In the genomic region with DNA sequence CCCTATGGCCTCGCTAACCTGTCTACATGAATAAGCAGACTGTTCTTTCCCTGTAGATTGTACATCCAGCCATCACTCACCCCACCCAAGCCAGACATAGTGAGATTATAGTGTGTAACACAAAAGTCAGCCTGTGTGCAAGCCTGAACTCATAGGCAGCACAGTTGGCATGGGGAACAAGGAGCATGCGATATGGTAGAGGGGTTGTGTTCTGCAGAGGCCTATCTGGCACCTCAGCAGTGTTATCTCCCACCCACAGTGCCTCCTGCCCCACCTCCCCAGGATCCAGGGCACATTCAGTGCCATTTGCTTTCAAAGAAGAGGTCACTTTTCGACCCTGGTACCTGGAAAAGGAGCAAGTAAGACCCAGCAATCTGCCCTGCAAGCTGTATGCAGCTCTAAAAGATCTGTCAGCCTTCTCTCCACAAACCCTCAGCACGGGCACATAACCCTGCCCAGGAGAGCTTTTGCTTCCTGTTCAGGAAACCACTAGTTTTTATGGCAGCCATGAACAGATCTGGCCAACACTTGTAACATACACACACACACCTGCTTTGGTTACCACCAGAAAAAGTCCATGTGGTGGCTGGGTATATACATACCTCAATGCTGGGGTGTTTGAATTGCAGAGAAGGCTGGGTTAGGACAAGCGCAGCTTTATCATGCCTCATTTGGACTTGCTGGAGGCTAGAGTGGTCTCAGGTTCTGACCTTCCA, we compare ENCODE assay signal across 10 mouse cellular contexts. TPM values are rescaled to one million over a fixed set of nuclear protein-coding genes. Genes with fewer than 3 reads are reported as not detected.
DNase-seq lines count a peak whose midpoint lies in the region; ATAC-seq and TF ChIP-seq lines count a peak whose summit lies in the region.
"Had no signal": no experiment of that assay in that cellular context is flagged by ENCODE, and none has a peak within 500 bp of the region (broad histone marks: within the 10 kb centered on the region; RNA-seq: fewer than 3 reads in every experiment).

No protein-coding gene starts in this region.

- no peaks in the 10 kb centered on the region for H3K9me3 ChIP-seq in heart, embryonic 16.5 days (replicated peaks; ENCODE audit: control insufficient read depth, low read length)
- H3K9me3 ChIP-seq in G1E (replicated peaks), result no peaks in the 10 kb centered on the region; the same call in 1 of the 2 replicates
- peaks cover 2% of the 10 kb centered on the region for H3K9me3 ChIP-seq in erythroblast, embryonic 14.5 days (ENCODE audit: control insufficient read depth, low read length)
- H3K9me3 ChIP-seq in midbrain, embryonic 16.5 days (replicated peaks; ENCODE audit: control insufficient read depth, low read length, poor library complexity, severe bottlenecking), result no peaks in the 10 kb centered on the region

- no peak for TF ChIP-seq CTCF in G1E (IDR thresholded peaks at IDR 0.05; ENCODE audit: low read depth, low read length)

- H3K27me3 ChIP-seq in heart, embryonic 16.5 days (ENCODE audit: control insufficient read depth, insufficient read depth, low read length), result no peaks in the 10 kb centered on the region
- H3K27me3 ChIP-seq in G1E (ENCODE audit: insufficient read depth, low read length), result no peaks in the 10 kb centered on the region
- no peaks in the 10 kb centered on the region for H3K27me3 ChIP-seq in erythroblast, embryonic 14.5 days (ENCODE audit: control insufficient read depth)
- H3K27me3 ChIP-seq in midbrain, embryonic 16.5 days (ENCODE audit: control insufficient read depth, insufficient read depth, low read depth, low read length), result no peaks in the 10 kb centered on the region

- H3K4me2 ChIP-seq in heart, embryonic 16.5 days (ENCODE audit: low read depth, low read length), result no peak overlapping the region
- no peak overlapping the region for H3K4me2 ChIP-seq in midbrain, embryonic 16.5 days (ENCODE audit: low read length)

- H3K4me3 ChIP-seq in heart, embryonic 16.5 days (ENCODE audit: low read length), result no peak overlapping the region
- H3K4me3 ChIP-seq in G1E (ENCODE audit: low read depth, low read length), result peak overlapping the region; percentile 38; the same call in 1 of the 2 replicates
- H3K4me3 ChIP-seq in erythroblast, embryonic 14.5 days (replicated peaks), result peak overlapping the region; percentile 51
- no peak overlapping the region for H3K4me3 ChIP-seq in midbrain, embryonic 16.5 days (ENCODE audit: low read depth, low read length)
- H3K4me3 ChIP-seq: myocyte had no signal

- H3K4me1 ChIP-seq in heart, embryonic 16.5 days (ENCODE audit: control insufficient read depth, insufficient read depth, low read length), result peaks cover 10% of the 10 kb centered on the region
- peaks cover 77% of the 10 kb centered on the region for H3K4me1 ChIP-seq in G1E (ENCODE audit: insufficient read depth, low read depth, low read length)
- H3K4me1 ChIP-seq in erythroblast, embryonic 14.5 days (ENCODE audit: control insufficient read depth), result peaks cover 94% of the 10 kb centered on the region
- peaks cover 4% of the 10 kb centered on the region for H3K4me1 ChIP-seq in midbrain, embryonic 16.5 days (ENCODE audit: control insufficient read depth, insufficient read depth, low read length)

- peak overlapping the region; percentile 43 for H3K27ac ChIP-seq in heart, embryonic 16.5 days (ENCODE audit: low read length)
- no peak overlapping the region for H3K27ac ChIP-seq in midbrain, embryonic 16.5 days (ENCODE audit: low read length)
- H3K27ac ChIP-seq: hindbrain, postnatal 0 days had no signal

- intact Hi-C loops in heart, postnatal 36 days (cut with DNase I), result no loop called here

- no peak for DNase-seq in heart, postnatal 36 days
- DNase-seq in G1E (ENCODE audit: low spot score), result peak; percentile 58
- no peak for DNase-seq in layer of hippocampus, postnatal 36 days
- DNase-seq in frontal cortex, adult 2 months (ENCODE audit: extremely low spot score in 1 of 2, low spot score in 1 of 2), result no peak

- H3K9ac ChIP-seq in heart, embryonic 16.5 days (ENCODE audit: low read length), result no peak overlapping the region
- no peak overlapping the region for H3K9ac ChIP-seq in midbrain, embryonic 16.5 days (ENCODE audit: low read depth, low read length)

- ATAC-seq in heart, embryonic 16.5 days (replicated peaks; ENCODE audit: extremely low read depth, insufficient read depth, low FRiP score), result no peak
- peak; percentile 69 for ATAC-seq in G1E (ENCODE audit: extremely low read depth, insufficient number of reproducible peaks, low FRiP score, poor library complexity, severe bottlenecking)
- peak; percentile 68 for ATAC-seq in megakaryocyte progenitor cell, adult 5-6 weeks (replicated peaks; ENCODE audit: poor library complexity)
- no peak for ATAC-seq in midbrain, embryonic 16.5 days
- ATAC-seq: hindbrain, postnatal 0 days had no signal

- H3K36me3 ChIP-seq in heart, embryonic 16.5 days (ENCODE audit: control insufficient read depth, insufficient read depth), result peaks cover 9% of the 10 kb centered on the region; the same call in 1 of the 2 replicates
- peaks cover 82% of the 10 kb centered on the region for H3K36me3 ChIP-seq in G1E (replicated peaks)
- peaks cover 97% of the 10 kb centered on the region for H3K36me3 ChIP-seq in erythroblast, embryonic 14.5 days (ENCODE audit: control insufficient read depth)
- H3K36me3 ChIP-seq in midbrain, embryonic 16.5 days (ENCODE audit: control insufficient read depth, insufficient read depth, low read length), result peaks cover 9% of the 10 kb centered on the region; the same call in 1 of the 2 replicates

- 64% methylated on average over 5 of the region's 5 CpGs for WGBS in heart, embryonic 16.5 days
- 81% methylated on average over 5 of the region's 5 CpGs for WGBS in midbrain, embryonic 16.5 days

RNA-seq across cellular contexts. Expression of a gene that starts 3.6 kb away (rescaled TPM):
- 25.8 and 26.4 TPM in 2 replicates for polyA plus RNA-seq in heart, embryonic 16.5 days (2015; fragmentation: Nextera tagmentation; extraction: Ambion mirVana)
- total RNA-seq in heart, postnatal 36 days (2021), result 10 to 100 TPM; 26.8 to 39.1 TPM
- 10.6 and 21.8 TPM in 2 replicates for total RNA-seq in G1E (2014; fragmentation: Nextera tagmentation)
- total RNA-seq in G1E (2017), result 19.6 and 24.4 TPM in 2 replicates
- polyA plus RNA-seq in G1E (2012), result 26.1 and 29.0 TPM in 2 replicates
- polyA plus RNA-seq in erythroblast, embryonic 14.5 days (2012), result 2.7 and 3.7 TPM in 2 replicates
- 37.2 and 38.1 TPM in 2 replicates for total RNA-seq in megakaryocyte progenitor cell, adult 5-6 weeks (2015)
- total RNA-seq in megakaryocyte progenitor cell, adult 5-6 weeks (2017), result 33.7 and 34.6 TPM in 2 replicates
- 15.9 and 17.9 TPM in 2 replicates for polyA plus RNA-seq in midbrain, embryonic 16.5 days (2015; fragmentation: Nextera tagmentation; extraction: Ambion mirVana)
- 10 to 100 TPM; 25.0 to 25.7 TPM for total RNA-seq in layer of hippocampus, postnatal 36 days (2021)
- polyA plus RNA-seq in frontal cortex, adult 2 months (2012; rRNA removed), result 10.2 and 14.8 TPM in 2 replicates

RNA-seq across cellular contexts. Expression of a gene that starts 53.2 kb away (rescaled TPM):
- polyA plus RNA-seq in heart, embryonic 16.5 days (2015; fragmentation: Nextera tagmentation; extraction: Ambion mirVana), result 60.2 and 62.5 TPM in 2 replicates
- total RNA-seq in heart, postnatal 36 days (2021), result 10 to 100 TPM; 17.3 to 17.8 TPM
- 32.7 and 39.1 TPM in 2 replicates for total RNA-seq in G1E (2014; fragmentation: Nextera tagmentation)
- total RNA-seq in G1E (2017), result 53.4 and 68.1 TPM in 2 replicates
- polyA plus RNA-seq in G1E (2012), result 84.2 and 91.5 TPM in 2 replicates
- polyA plus RNA-seq in erythroblast, embryonic 14.5 days (2012), result 11.0 and 14.3 TPM in 2 replicates
- 64.1 and 67.6 TPM in 2 replicates for total RNA-seq in megakaryocyte progenitor cell, adult 5-6 weeks (2015)
- total RNA-seq in megakaryocyte progenitor cell, adult 5-6 weeks (2017), result 56.2 and 64.9 TPM in 2 replicates
- polyA plus RNA-seq in midbrain, embryonic 16.5 days (2015; fragmentation: Nextera tagmentation; extraction: Ambion mirVana), result 73.4 and 79.2 TPM in 2 replicates
- 10 to 100 TPM; 21.1 to 21.4 TPM for total RNA-seq in layer of hippocampus, postnatal 36 days (2021)
- 23.6 and 23.9 TPM in 2 replicates for polyA plus RNA-seq in frontal cortex, adult 2 months (2012; rRNA removed)

Comparison
In these comparisons a context has a peak if more than half of its experiments do, and no peak if none do; other contexts are left out.
1. ATAC-seq: peak in G1E (single experiment) and megakaryocyte progenitor cell, adult 5-6 weeks (single experiment); none in heart, embryonic 16.5 days (single experiment) and midbrain, embryonic 16.5 days (single experiment).
2. H3K4me3 ChIP-seq: peak in G1E (single experiment) and erythroblast, embryonic 14.5 days (single experiment); none in heart, embryonic 16.5 days (single experiment) and midbrain, embryonic 16.5 days (single experiment).